Mouse (Mus musculus) kidney, adult 2 months (tissue): ENCODE measurements around the gene Cfap299.

Experiments used
- CTCF ChIP-seq: fragments of 200-500 bp; conservative IDR thresholded peaks from 2 replicates; pipeline ENCODE4 v1.5.1; 2011; ENCODE audit warnings: low read depth, mild to moderate bottlenecking, control low read depth, low read length, moderate library complexity, mixed read lengths; ENCODE audit not compliant: insufficient read depth, insufficient read length
- POLR2A ChIP-seq: fragments of 200-500 bp; IDR thresholded peaks from one replicate; pipeline ENCODE4 v1.6.1; 2011; ENCODE audit warnings: low read depth, low read length, control low read depth

- no peak for TF ChIP-seq POLR2A
- TF ChIP-seq CTCF = no peak
Measured at GRCm38 (mm10) chr5:98569029-98569513, 240.0 kb downstream of the Cfap299 start.
